Mouse (Mus musculus) cerebral cortex, adult 2 months (tissue): ENCODE data around the gene Pacrg.

Source experiments
- WGBS: fragments of 180-500 bp; shearing (Covaris S2); methylation state at CpG from one replicate; pipeline ENCODE4 v1.1.7; 2018; 5-methylcytosine and 5-hydroxymethylcytosine counted together

Pacrg gene

DNA sequence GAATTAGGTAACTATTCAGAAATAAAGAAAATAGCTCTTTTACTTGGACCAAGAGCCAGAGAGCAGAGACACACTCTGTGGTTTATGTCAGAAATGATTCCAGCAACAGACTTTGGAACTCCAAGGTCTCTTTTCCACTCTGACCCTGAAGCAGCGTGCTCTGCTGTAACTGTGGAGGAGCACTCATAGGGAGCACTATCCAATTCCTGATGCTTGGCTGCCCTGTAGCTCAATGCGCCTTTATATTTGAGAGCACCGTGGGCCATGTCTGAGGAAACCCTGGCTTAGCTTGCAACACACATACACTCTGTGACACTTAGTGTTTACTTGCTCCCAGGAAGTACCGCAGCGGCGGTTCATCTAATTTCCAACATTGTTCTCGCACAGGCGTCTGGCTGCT is 344.0 kb downstream of the Pacrg start:
- 83% methylated on average over 8 of the region's 8 CpGs for whole genome bisulfite sequencing

DNA sequence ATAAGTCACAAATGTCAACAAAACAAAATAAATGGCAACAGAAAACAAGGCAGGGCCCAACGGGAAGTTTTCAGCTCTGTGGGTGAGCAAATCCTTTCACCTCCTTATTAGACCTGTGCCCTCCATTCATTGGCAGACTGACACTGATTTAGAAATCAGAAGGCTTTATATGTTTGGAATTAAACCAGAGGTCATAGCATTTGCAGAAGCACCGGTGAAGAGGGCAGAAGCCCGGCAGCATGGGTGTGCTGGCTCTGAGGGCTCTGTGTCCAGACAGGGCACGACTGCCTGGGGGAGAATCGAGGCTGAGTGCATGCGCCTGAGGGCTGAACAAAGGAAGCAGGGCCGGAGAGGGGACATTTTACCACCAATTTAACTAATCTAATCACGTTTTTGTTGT is 344.5 kb downstream of the Pacrg start:
- 56% methylated on average over 8 of the region's 8 CpGs for WGBS

DNA sequence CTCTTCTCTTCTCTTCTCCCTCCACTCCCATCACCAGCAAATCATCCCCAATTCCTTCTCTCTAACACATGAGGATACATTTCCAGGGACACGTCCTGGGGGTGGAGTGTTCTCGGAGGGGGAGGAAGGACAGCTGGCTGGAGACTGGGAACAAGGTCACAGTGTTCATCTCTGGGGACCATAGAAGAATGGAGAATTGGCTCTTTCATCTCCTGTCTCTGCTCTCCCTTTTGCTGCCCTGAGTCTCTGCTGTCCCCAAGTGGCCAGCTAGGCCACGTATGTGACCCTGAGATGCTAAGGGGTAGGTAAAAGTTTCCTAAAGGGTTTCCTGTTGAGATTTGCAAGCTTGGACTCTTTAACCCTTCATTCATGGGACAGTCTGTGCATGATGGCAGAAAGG is 347.0 kb downstream of the Pacrg start:
- WGBS: 42% methylated on average over 3 of the region's 3 CpGs

DNA sequence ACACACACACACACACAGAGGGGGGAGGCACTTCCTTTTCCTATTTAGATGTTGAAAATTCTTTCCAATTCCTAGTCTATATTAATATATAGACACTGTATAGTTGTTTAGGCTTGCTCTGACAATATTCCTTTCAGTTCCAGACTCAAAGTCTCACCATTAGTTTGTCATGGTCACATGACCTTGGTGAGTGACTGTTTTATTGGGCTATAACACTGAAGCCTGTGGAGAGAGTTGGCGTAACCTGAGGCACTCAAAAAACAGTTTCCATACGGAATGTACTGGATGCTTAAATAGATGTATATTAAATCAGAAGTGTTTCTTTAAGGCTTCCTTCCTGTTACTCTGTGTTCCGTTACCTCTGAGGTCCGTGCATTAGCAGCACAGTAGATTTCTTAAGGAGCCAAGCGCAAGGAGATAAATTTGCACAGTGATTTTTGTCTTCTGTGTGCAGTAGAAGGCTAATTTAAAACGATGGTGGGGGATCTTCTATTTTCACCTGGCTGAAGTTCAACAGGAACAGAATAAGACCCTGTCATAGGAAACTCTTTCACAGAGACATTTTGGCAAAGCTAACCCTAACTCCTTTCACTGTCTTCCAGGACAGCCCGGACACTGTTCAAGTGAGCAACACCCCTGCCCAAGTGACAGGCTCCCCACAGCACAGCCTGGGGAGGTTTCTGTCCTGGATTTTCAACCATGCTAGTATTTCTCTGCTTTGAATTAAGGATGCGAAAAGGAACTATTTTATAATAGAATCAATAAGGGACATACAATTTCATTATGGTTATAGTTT is 349.5 kb downstream of the Pacrg start:
- WGBS: 56% methylated on average over 8 of the region's 8 CpGs

DNA sequence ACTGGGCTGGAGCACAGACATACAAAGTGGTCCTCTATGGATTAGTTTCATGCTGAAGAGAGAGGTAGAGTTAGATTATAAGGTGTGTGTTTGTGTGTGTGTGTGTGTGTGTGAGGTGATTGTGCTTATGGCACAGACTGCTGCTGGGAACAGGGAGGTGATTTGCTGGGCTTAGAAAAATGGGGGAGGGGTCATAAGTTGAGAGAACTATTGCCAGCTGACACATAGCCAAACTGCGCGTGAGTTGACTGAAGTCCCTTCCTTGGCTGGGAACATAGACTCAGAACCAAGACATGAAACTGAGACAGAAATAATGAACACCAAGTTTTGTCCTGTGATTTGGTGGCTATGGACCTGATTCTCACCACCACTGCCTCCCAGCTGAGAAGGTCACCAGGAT is 351.2 kb downstream of the Pacrg start:
- 83% methylated on average over 2 of the region's 2 CpGs for WGBS

DNA sequence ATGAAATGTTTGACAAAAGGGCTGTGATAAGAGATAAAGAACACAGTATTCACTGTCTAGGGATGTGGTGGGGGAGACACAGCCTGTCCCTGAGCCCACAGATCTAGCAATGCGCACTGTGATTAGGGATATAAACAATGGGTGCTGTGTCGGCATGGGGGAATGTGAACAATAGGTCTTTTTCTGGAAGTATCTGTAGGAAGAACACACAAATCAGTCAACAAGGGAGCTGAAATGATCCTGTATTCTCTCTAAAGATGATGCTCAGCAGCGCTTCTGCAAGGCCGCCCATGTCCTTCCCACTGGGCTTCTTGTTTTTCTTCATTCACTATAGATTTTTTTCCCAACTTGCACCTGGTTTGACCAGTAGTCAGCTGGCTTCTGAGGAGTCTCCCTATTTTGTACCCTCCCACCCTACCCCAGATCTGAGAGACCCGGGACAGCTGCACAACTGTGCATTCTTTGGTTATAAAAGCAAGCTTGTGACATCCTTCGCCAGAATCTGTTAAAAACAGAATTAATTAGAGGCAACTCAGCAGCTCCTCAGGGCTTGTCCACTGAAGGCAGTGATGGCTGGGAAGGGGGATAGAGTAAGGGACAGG is 356.1 kb downstream of the Pacrg start:
- 66% methylated on average over 6 of the region's 6 CpGs for WGBS

DNA sequence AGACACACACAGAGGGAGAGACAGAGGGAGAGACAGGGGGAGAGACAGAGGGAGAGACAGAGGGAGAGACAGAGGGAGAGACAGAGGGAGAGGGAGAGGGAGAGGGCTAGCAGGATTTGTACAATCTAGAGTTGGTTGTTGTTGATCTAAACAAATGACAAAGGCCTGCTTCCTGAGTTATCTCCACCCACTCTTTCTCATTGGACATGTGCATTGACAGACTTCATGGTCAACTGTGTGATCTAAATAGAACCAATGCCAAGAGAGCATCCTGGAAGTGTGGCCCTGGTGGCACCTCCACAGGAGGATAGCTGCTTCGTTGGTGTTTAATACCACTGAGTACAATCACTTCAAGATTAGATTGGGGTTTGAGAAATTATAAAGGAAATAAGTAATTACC is 359.0 kb downstream of the Pacrg start:
- WGBS: 80% methylated on average over 1 of the region's 1 CpGs

DNA sequence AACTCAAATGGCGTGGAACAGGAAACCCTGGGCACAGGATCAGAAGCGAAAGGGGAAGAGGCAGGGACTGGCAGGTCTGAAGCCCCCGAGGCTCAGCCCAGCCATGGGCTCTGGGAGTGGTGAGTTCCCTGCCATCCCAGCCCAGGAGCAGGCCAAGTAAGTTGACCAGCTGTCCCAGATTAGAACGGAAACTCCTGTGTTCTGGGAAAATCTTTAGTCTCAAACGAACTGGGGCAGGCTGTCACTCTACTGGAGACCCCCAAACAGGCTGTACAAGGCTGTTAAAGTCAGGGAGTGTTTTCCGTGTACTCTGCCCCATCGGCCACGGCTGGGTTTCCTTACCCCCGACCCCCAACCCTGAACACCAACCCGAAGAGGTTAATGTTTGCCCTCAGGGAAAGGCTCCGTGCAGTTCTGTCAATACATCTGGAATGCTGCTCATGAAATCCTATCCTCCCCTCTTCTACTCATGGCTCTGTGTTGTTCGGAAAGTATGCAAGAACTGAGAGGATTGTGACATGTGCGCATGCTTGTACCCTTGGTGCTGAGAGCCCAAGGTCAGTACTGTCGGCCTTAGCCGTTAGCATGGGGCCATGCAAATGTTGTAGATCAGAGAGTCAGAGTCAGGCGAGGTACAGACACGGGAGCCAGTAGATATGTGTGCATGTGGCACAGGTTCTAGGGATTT is 360.9 kb downstream of the Pacrg start:
- 83% methylated on average over 17 of the region's 17 CpGs for WGBS

DNA sequence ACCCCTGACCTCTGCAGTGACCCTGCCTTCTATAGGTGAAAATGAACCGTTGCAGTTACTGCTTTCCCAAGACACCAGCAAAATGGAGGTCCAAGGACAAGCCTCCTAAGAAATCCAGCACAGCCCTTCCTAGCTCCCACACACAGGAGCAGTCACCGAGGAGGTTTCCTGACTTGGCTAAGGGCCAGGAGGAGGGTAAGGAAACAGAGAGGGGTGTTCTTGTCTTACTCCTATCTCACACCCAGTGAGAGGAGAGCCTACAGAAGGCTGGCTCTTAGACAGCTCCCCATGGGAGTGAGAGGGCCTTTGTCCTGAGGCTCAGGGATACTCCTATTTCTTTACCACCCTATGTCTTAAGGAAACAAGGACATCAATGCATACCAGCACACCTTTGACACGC is 361.7 kb downstream of the Pacrg start:
- 52% methylated on average over 3 of the region's 3 CpGs for WGBS

DNA sequence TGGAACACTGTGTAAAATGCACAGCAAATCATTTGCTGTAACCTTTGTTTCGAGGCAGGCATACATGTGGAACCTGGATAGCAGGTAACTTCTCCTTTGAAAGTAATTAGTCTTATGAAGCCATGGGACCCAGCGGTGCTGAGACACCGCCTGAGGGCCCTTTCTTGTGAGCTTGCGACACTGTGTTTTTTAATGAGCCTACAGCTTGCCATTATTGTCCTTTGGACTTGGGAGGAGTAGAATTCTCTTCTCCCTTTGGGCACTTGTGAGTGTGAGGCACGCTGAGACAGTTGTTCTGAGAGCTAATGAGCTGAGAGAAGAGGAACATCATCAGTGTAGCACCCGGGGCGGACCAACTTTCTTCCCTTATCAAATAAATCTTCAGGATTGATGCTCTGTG is 363.3 kb downstream of the Pacrg start:
- 94% methylated on average over 7 of the region's 7 CpGs for WGBS

DNA sequence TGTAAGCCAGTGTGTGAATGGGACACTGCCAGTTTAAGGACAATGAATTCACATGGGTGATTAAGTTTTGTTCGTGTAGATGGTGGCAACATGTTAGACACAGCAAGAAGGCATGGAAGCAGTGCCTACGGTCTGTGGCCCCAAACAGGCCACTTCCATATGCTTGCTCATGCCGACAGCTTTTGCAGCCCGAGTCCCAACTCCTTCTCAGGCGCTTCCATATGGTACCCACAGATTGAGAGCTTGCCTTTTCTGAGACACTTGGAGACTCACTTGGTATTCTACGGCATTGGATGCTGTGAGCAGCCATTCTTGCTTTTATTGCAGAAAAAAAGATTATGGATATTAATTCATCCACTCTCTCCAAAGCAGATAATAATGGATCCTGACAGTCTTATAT is 365.1 kb downstream of the Pacrg start:
- 76% methylated on average over 6 of the region's 6 CpGs for WGBS

DNA sequence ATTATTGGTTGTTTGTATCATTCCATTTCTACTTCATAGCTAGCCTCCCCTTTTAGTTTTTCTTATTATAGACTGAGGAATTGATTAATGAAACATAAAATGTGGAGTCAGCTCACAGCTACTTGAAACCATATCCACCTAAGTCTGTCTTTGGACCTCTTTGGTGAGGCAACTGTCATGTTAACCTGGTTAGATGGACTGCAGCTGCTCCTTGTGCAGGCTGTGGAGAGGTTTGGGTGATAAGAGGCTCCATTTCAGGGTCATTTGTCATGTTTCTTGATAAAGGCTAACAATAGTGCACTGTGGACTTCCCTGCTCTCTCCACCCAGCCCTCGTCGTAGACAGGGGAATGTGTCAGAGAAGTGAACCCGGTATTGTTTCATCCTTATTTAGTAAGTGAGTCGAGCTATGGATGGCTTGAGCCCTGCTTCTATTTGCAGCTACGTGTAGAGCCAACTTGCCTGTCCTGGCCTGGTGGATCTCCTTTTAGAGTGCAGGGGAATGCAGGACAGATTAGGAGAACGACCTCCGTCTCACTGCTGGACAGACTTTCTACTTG is 366.2 kb downstream of the Pacrg start:
- 71% methylated on average over 7 of the region's 7 CpGs for WGBS

DNA sequence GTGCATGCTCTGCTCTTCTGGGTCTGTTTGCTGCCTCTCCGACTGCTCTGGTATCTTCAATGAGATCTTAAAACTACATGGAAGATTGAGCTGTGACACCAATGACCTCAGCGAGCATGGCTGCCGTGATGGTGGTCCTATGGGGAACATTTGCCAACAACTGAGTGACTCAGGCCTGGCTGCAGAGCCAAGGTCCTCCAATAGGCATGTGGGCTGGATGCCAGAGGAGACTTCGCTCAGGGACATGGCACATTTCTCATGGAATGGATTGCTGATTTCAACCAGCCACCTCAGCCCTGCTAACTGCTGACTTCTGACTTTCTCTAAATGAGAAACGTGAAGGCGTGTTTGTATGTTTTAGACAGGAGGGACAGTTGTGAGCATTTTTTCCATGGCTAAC is 366.9 kb downstream of the Pacrg start:
- 82% methylated on average over 6 of the region's 6 CpGs for WGBS

DNA sequence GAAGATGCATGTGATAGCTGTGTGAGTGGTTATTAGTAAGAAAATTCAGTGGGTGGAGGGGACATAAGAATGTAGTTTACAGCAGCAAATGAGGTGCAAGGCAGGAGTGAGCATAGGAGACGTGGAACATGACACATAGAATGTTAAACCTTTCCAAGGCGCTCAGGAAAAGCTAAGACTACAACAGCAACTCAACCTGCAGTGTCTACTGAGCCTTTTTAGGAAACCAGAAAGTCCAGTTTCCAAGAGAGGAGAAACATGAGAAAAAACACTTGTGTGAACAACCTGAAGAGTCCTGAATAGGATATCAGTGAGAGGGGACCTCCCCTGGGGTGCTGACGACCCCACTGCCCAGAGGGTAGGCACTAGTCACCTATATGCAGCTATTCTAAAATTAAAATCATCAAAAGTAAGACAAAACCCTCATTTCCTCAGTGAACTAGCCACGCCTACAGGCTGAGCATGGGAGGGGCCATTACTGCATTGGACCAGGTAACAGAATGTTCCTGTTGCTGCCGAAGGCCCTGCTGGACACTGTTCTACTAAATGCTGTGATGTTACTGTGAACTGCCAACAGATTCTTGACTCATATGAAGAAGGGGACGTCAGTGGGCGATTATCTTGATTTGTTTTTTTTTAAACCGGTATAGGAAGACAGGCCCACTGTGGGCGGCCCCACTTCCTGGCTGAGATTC is 370.1 kb downstream of the Pacrg start:
- WGBS: 85% methylated on average over 9 of the region's 9 CpGs

DNA sequence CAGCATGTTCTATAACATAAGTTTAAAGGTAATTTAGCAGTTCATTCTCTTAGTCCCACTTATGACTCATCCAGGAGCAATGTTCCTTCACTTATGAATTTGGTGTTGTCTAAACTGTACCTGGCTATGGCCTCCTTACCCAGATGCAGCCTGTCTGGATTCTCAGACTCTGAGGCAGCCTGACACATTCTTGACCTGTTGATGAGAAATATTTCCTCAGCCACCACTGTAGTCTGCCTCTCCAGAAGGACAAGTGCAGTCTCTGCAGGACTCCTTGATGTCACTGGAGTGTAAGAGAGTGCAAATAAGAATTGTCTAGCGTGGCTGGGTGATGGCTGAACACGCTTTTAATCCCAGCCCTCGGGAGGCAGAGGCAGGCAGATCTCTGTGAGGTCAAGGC is 373.0 kb downstream of the Pacrg start:
- WGBS: 92% methylated on average over 3 of the region's 3 CpGs

DNA sequence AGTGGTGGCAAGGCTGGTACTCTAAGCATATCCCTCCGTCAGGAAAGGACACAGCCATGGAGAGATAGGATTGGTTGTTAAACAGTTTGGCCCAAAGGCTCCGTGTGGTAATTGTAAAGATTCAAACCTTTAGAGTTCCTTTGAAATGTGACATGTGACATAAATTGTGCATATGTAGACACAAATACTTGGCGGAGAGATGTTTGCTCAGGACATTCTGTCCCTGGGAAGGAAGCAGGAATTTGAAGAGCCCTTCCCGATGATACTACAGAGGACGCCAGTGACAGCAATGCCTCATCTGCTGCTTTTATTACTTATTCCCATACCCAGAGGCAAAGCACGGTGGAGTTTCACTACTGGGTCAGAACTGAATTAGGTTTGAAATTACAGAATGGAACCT is 374.6 kb downstream of the Pacrg start:
- 91% methylated on average over 6 of the region's 6 CpGs for WGBS

DNA sequence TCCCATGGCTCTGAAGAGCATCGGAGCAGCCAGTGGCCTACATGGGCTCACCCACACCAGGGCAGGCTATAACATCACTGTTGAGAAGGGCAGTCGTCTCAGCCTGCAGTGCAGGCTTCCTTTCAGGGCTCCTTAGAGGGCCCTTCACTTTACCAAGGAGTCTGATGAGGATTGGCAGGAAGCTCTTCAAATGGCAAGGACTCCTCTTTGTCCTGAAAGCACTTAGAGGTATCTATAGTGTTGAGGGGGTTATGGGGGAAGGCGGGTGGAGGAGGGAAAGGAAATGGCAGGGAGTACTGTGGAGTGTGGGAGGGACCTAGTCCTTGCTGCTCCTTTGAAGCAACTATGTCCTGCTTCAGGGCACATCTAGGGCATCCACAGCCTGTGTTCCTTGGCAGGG is 375.4 kb downstream of the Pacrg start:
- WGBS: 87% methylated on average over 3 of the region's 3 CpGs

DNA sequence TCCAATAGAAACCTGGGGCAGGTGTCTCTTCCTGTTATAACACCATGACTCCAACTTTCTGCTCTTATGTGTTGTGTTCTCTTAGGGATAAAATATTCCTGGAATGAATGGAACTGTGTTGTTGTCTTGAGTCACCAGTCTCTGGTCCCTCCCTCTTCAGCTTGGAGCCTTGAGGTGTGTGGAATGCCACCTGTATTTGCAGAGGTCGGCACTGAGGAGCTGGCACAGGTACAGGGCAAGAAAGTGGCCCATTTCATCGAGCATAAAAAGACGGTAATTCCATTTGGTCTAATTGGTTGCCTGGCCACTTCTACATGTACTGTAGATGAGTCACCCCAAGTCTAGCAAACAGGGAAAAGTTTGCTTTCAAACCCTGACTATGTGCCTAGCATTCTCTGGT is 376.5 kb downstream of the Pacrg start:
- WGBS: 96% methylated on average over 3 of the region's 3 CpGs

DNA sequence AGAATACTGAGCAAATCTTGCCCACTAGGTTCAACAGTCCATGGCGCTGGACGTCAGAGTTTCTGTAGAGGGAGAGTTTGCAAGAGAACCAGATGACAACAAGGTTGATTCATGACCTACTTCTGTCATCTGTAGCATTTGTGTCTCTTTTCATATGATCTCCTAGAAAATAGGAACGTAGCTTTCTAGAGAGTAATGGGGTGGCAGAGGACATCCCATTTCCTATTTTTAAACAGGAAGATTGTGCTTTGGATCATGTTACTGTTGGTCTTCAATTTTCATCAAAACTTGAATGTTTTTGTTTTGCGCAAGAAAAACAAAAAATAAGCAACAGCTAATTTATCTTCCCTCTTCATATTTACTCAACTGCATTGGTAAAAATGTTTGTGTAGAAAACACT is 379.2 kb downstream of the Pacrg start:
- WGBS: 89% methylated on average over 4 of the region's 4 CpGs

DNA sequence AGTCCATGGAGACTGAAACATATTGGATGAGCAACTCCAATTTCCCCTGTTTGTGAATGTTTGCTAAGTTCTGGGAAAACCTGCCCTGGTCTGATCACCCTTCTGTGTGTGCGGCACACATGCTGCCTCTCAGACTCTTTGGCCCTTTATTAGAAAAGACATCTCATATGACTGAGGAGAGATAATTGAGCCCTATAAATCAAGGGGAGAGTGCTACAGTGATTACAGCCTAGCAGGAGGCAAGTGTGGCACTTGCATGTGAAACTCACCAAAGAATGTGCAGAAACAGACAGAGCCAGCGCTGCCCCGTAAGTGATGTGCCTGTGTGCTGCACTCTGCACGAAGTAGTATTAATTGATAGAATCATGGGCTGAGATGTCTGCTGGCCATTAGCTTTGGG is 383.7 kb downstream of the Pacrg start:
- WGBS: 90% methylated on average over 4 of the region's 4 CpGs

DNA sequence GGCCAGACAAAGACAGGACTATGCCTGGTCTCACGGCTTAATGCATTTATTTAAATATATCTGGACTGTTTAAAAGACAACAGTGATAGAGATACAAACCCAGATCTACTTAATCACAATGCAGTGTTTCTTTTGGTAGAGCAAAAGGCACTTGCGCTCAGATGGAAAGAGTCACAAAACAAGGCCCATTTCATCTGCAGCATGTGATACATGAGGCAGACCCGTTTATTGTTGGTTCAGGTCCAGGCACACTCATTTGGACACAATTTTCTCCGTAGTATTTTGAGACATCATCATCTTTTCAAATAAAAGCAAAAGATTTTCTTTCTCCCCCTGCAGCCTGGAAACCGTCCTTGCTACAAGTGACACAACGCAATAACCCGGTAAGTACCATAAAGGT is 384.1 kb downstream of the Pacrg start:
- 77% methylated on average over 7 of the region's 7 CpGs for WGBS

DNA sequence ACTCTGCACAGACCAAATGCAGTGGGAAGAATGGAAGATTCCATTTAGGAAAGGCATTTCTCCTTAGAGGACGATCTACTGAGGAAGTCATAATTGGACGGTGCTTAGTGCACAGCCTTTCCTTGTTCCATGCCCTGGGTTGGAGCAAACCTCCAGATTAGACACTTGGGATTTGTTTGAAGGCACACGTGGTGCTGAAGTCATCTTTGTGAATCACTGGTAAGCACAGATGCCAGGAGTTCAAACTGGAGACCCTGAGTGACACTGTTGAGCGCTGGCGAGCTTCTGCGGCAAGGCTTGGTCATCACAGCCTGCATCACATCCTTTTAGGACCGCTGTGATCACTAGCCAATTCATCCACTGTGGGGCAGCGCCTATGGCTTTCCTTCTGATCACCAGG is 385.7 kb downstream of the Pacrg start:
- 85% methylated on average over 8 of the region's 8 CpGs for whole genome bisulfite sequencing
